Mouse (Mus musculus): ENCODE data around the gene Lamb3.

Lamb3 gene

GRCm38 (mm10) chr1:193281344-193281743, 73.8 kb downstream of the Lamb3 start:
- DNase-seq (ENCODE audit: low spot score) = no peak

- no peak for DNase-seq (ENCODE audit: low spot score)
Observed at GRCm38 (mm10) chr1:193284228-193284779, 76.8 kb downstream of the Lamb3 start.

GRCm38 (mm10) chr1:193285766-193286325, 78.3 kb downstream of the Lamb3 start:
- DNase-seq (ENCODE audit: low spot score) = peak; percentile 60

GRCm38 (mm10) chr1:193287578-193287977, 80.1 kb downstream of the Lamb3 start:
- no peak for DNase-seq (ENCODE audit: low spot score)

- DNase-seq (ENCODE audit: low spot score) = no peak
Observed at GRCm38 (mm10) chr1:193289076-193289475, 81.6 kb downstream of the Lamb3 start.

- DNase-seq (ENCODE audit: low spot score) = no peak
Observed at GRCm38 (mm10) chr1:193289914-193290313, 82.4 kb downstream of the Lamb3 start.

GRCm38 (mm10) chr1:193290686-193291085, 83.2 kb downstream of the Lamb3 start:
- no peak for DNase-seq (ENCODE audit: low spot score)

GRCm38 (mm10) chr1:193293039-193293438, 85.5 kb downstream of the Lamb3 start:
- DNase-seq (ENCODE audit: low spot score) = no peak

- DNase-seq (ENCODE audit: low spot score) = no peak
Observed at GRCm38 (mm10) chr1:193293926-193294325, 86.4 kb downstream of the Lamb3 start.

- no peak for DNase-seq (ENCODE audit: low spot score)
Observed at GRCm38 (mm10) chr1:193295920-193296319, 88.4 kb downstream of the Lamb3 start.

GRCm38 (mm10) chr1:193298141-193298765, 90.8 kb downstream of the Lamb3 start:
- DNase-seq (ENCODE audit: low spot score) = no peak

GRCm38 (mm10) chr1:193299995-193300394, 92.5 kb downstream of the Lamb3 start:
- DNase-seq (ENCODE audit: low spot score) = no peak

GRCm38 (mm10) chr1:193301216-193302092, 94.0 kb downstream of the Lamb3 start:
- no peak for DNase-seq (ENCODE audit: low spot score)

GRCm38 (mm10) chr1:193302093-193302405, 94.5 kb downstream of the Lamb3 start:
- DNase-seq (ENCODE audit: low spot score) = no peak

- DNase-seq (ENCODE audit: low spot score) = no peak
Observed at GRCm38 (mm10) chr1:193303096-193303495, 95.6 kb downstream of the Lamb3 start.

- no peak for DNase-seq (ENCODE audit: low spot score)
Observed at GRCm38 (mm10) chr1:193305386-193305785, 97.9 kb downstream of the Lamb3 start.

GRCm38 (mm10) chr1:193306832-193307231, 99.3 kb downstream of the Lamb3 start:
- no peak for DNase-seq (ENCODE audit: low spot score)

GRCm38 (mm10) chr1:193309785-193310518, 102.5 kb downstream of the Lamb3 start:
- DNase-seq (ENCODE audit: low spot score) = no peak

- DNase-seq (ENCODE audit: low spot score) = no peak
Observed at GRCm38 (mm10) chr1:193310519-193311085, 103.1 kb downstream of the Lamb3 start.

GRCm38 (mm10) chr1:193311596-193311995, 104.1 kb downstream of the Lamb3 start:
- DNase-seq (ENCODE audit: low spot score) = no peak

GRCm38 (mm10) chr1:193315705-193316357, 108.3 kb downstream of the Lamb3 start:
- no peak for DNase-seq (ENCODE audit: low spot score)
